26 mouse cellular contexts compared by ENCODE assay signal in genomic region chr6:117200916-117201315, GRCm38 (mm10). TPM values are rescaled to one million over a fixed set of nuclear protein-coding genes. Genes with fewer than 3 reads are reported as not detected.
A peak's percentile ranks its signal among the peaks of the same experiment; 100 is the strongest.
DNase-seq lines count a peak whose midpoint lies in the region; ATAC-seq and TF ChIP-seq lines count a peak whose summit lies in the region.
"Had no signal": no experiment of that assay in that cellular context is flagged by ENCODE, and none has a peak within 500 bp of the region (broad histone marks: within the 10 kb centered on the region; RNA-seq: fewer than 3 reads in every experiment).

No protein-coding gene starts in this region.

- TF ChIP-seq POLR2A in kidney, adult 2 months (IDR thresholded peaks at IDR 0.05; ENCODE audit: low read depth, low read length), result no peak

- DNase-seq in kidney, postnatal 10 days, result peak; percentile 36
- DNase-seq in kidney, adult 2 months, result no peak
- DNase-seq in lung, embryonic 14.5 days, result peak; percentile 92
- DNase-seq in lung, postnatal 14 days, result peak; percentile 41
- no peak for DNase-seq in right cerebral cortex, postnatal 4 days
- DNase-seq in left cerebral cortex, postnatal 36 days (ENCODE audit: low spot score in 2 of 2), result no peak
- DNase-seq: adrenal gland, postnatal 25 days; cerebellum, adult 11-12 months; cerebellum, postnatal 10 days; gastrocnemius, postnatal 36 days; heart, postnatal 36 days; kidney, adult 8-10 months; liver; thymus, adult 2 months; thymus, postnatal 36 days had no signal

- no peaks in the 10 kb centered on the region for H3K9me3 ChIP-seq in lung, embryonic 14.5 days (ENCODE audit: low read depth, low read length)
- H3K9me3 ChIP-seq in forebrain, embryonic 15.5 days, result no peaks in the 10 kb centered on the region
- H3K9me3 ChIP-seq: forebrain, embryonic 13.5 days; heart, embryonic 15.5 days; hindbrain, embryonic 12.5 days; intestine, embryonic 15.5 days; midbrain, embryonic 12.5 days; neural tube, embryonic 13.5 days had no signal

- no peaks in the 10 kb centered on the region for H3K36me3 ChIP-seq in kidney, adult 2 months (ENCODE audit: control insufficient read depth, insufficient read depth, low read length)
- no peaks in the 10 kb centered on the region for H3K36me3 ChIP-seq in lung, embryonic 14.5 days (ENCODE audit: insufficient read depth)
- no peaks in the 10 kb centered on the region for H3K36me3 ChIP-seq in forebrain, embryonic 15.5 days
- H3K36me3 ChIP-seq: heart, embryonic 15.5 days; hindbrain, embryonic 12.5 days; intestine, embryonic 15.5 days; midbrain, embryonic 12.5 days; neural tube, embryonic 13.5 days had no signal

- no peak overlapping the region for H3K4me2 ChIP-seq in lung, embryonic 14.5 days
- no peak overlapping the region for H3K4me2 ChIP-seq in forebrain, embryonic 15.5 days (replicated peaks)
- H3K4me2 ChIP-seq: forebrain, embryonic 13.5 days; heart, embryonic 15.5 days; hindbrain, embryonic 12.5 days; intestine, embryonic 15.5 days; midbrain, embryonic 12.5 days; neural tube, embryonic 13.5 days had no signal

- H3K27me3 ChIP-seq in kidney, adult 2 months (replicated peaks; ENCODE audit: control insufficient read depth, insufficient read depth, low read length), result no peaks in the 10 kb centered on the region
- no peaks in the 10 kb centered on the region for H3K27me3 ChIP-seq in lung, embryonic 14.5 days (ENCODE audit: insufficient read depth, low read length)
- no peaks in the 10 kb centered on the region for H3K27me3 ChIP-seq in forebrain, embryonic 15.5 days
- H3K27me3 ChIP-seq: forebrain, embryonic 13.5 days; hindbrain, embryonic 12.5 days; intestine, embryonic 15.5 days; midbrain, embryonic 12.5 days; neural tube, embryonic 13.5 days had no signal

- ATAC-seq in lung, embryonic 14.5 days (ENCODE audit: insufficient read depth), result peak; percentile 85
- 0 out of 2 replicates have a peak, but pooled peaks have one; percentile 40 for ATAC-seq in megakaryocyte progenitor cell, adult 5-6 weeks (replicated peaks; ENCODE audit: poor library complexity)
- ATAC-seq in forebrain, embryonic 15.5 days (replicated peaks), result no peak
- ATAC-seq: forebrain, embryonic 13.5 days; hindbrain, postnatal 0 days; intestine, embryonic 15.5 days had no signal

- no peak overlapping the region for H3K9ac ChIP-seq in lung, embryonic 14.5 days
- H3K9ac ChIP-seq in forebrain, embryonic 15.5 days (replicated peaks), result no peak overlapping the region
- H3K9ac ChIP-seq: forebrain, embryonic 13.5 days; heart, embryonic 15.5 days; hindbrain, embryonic 12.5 days; intestine, embryonic 15.5 days; liver, embryonic 14.5 days; midbrain, embryonic 12.5 days; neural tube, embryonic 13.5 days had no signal

- TF ChIP-seq CTCF in kidney, adult 2 months (conservative IDR thresholded peaks at IDR 0.05; ENCODE audit: insufficient read depth, insufficient read length, low read depth, low read length), result no peak
- TF ChIP-seq CTCF in lung, embryonic 14.5 days (IDR thresholded peaks at IDR 0.05; ENCODE audit: low read depth), result no peak

- intact Hi-C loops in left cerebral cortex, postnatal 36 days (cut with DNase I), result no loop called here

- no peak overlapping the region for H3K4me3 ChIP-seq in kidney, adult 2 months (ENCODE audit: insufficient read depth, low read depth, low read length)
- no peak overlapping the region for H3K4me3 ChIP-seq in lung, embryonic 14.5 days (ENCODE audit: low read depth, low read length)
- no peak overlapping the region for H3K4me3 ChIP-seq in forebrain, embryonic 15.5 days
- H3K4me3 ChIP-seq: forebrain, embryonic 13.5 days; heart, embryonic 15.5 days; hindbrain, embryonic 12.5 days; intestine, embryonic 15.5 days; midbrain, embryonic 12.5 days; neural tube, embryonic 13.5 days had no signal

- H3K27ac ChIP-seq in kidney, adult 2 months (ENCODE audit: insufficient read depth, low read depth, low read length), result no peak overlapping the region
- H3K27ac ChIP-seq in lung, embryonic 14.5 days (ENCODE audit: low read depth), result peak overlapping the region; percentile 44
- H3K27ac ChIP-seq in forebrain, embryonic 15.5 days (replicated peaks), result no peak overlapping the region
- H3K27ac ChIP-seq: forebrain, embryonic 13.5 days; heart, embryonic 15.5 days; hindbrain, embryonic 12.5 days; hindbrain, postnatal 0 days; intestine, embryonic 15.5 days; kidney, postnatal 0 days; liver, embryonic 14.5 days; midbrain, embryonic 12.5 days; neural tube, embryonic 13.5 days had no signal

- WGBS in kidney, adult 2 months, result 64% methylated on average over 5 of the region's 5 CpGs
- WGBS in lung, embryonic 14.5 days, result 29% methylated on average over 5 of the region's 5 CpGs
- WGBS in forebrain, embryonic 15.5 days, result 88% methylated on average over 5 of the region's 5 CpGs

- H3K4me1 ChIP-seq in kidney, adult 2 months (ENCODE audit: control insufficient read depth, insufficient read depth, low read length), result no peaks in the 10 kb centered on the region
- peaks cover 26% of the 10 kb centered on the region for H3K4me1 ChIP-seq in lung, embryonic 14.5 days (ENCODE audit: insufficient read depth)
- H3K4me1 ChIP-seq in forebrain, embryonic 15.5 days, result no peaks in the 10 kb centered on the region
- H3K4me1 ChIP-seq: forebrain, embryonic 13.5 days; hindbrain, embryonic 12.5 days; midbrain, embryonic 12.5 days; neural tube, embryonic 13.5 days had no signal

RNA-seq across cellular contexts. Expression of gene Cxcl12, which starts 32.6 kb away (rescaled TPM):
- polyA plus RNA-seq in kidney, adult 2 months (2012; rRNA removed), result 326 and 361 TPM in 2 replicates
- 87.4 and 91.0 TPM in 2 replicates for polyA plus RNA-seq in lung, embryonic 14.5 days (2014; fragmentation: Nextera tagmentation; extraction: Ambion mirVana)
- total RNA-seq in megakaryocyte progenitor cell, adult 5-6 weeks (2015), result 0.44 and 1.0 TPM in 2 replicates
- total RNA-seq in megakaryocyte progenitor cell, adult 5-6 weeks (2017), result 0.29 and 0.41 TPM in 2 replicates
- 10 to 100 TPM; 46.5 to 49.7 TPM for total RNA-seq in left cerebral cortex, postnatal 36 days (2021)
- 58.6 and 62.7 TPM in 2 replicates for polyA plus RNA-seq in forebrain, embryonic 15.5 days (2015; fragmentation: Nextera tagmentation; extraction: Ambion mirVana)

Comparison
In these comparisons a context has a peak if more than half of its experiments do, and no peak if none do; other contexts are left out.
1. DNase-seq: peak in kidney, postnatal 10 days (single experiment), lung, embryonic 14.5 days (single experiment) and lung, postnatal 14 days (single experiment); none in kidney, adult 2 months (single experiment), right cerebral cortex, postnatal 4 days (single experiment) and left cerebral cortex, postnatal 36 days (0 of 2).